Mouse (Mus musculus) spleen, adult 2 months (tissue): Measurements from ENCODE around the gene Snx21.

Experiments
- CTCF ChIP-seq: fragments of 200-500 bp; IDR thresholded peaks from 2 replicates; pipeline ENCODE4 v1.5.1; 2011; ENCODE audit warnings: mild to moderate bottlenecking, inconsistent platforms; ENCODE audit not compliant: insufficient read depth, insufficient read length, insufficient replicate concordance; ENCODE audit errors: extremely low read depth
- POLR2A ChIP-seq: fragments of 200-500 bp; IDR thresholded peaks from 2 replicates; pipeline ENCODE4 v1.6.1; 2011; ENCODE audit warnings: low read depth, low read length, inconsistent platforms

DNA sequence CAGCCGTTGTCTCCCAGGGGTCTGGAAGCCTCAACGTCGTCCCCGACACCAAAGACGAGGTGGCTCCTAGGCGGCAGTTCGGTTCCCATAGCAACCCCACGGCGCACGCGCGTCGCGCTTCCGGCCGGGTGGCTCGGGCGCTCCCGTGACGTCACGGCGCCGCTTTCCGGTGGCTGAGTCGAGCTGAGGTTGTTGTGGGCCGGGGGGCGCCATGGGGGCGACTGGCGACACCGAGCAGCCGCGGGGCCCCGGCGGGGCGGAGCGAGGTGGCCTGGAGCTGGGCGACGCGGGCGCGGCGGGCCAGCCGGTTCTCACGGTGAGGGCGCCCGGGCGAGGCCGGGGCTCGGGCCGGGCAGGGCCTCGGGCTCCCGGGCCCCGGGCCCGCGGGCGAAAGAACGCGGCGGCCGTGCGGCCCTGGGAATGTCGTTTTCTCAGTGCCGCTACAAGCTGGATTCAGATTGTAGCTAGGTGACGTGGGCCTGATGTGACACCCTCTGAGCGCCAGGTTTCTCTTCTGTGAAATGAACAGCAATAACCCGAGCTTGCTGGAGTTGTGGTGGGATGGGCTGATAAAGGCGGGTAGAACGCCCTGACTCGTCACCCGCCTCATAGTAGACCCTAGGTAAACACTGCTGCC, 39.7 kb upstream of the Snx21 start, which contains the start of the genes Wfdc3 and Dnttip1:
- TF ChIP-seq CTCF (no peak), POLR2A (no peak)
